Mouse (Mus musculus) megakaryocyte, embryonic 14.5 days (primary cell): Measurements from ENCODE around the gene Mast4.

Experiments used
- FLI1 ChIP-seq: IDR thresholded peaks from 2 replicates; pipeline ENCODE4 v1.6.1; 2012; ENCODE audit warnings: low read length, inconsistent platforms, mixed read lengths
- GATA1 ChIP-seq: IDR thresholded peaks from 3 replicates; pipeline ENCODE4 v1.6.1; 2012; ENCODE audit warnings: mixed read lengths, low read length, inconsistent platforms, borderline replicate concordance

- TF ChIP-seq GATA1 (no peak), FLI1 (no peak)
Measured at GRCm38 (mm10) chr13:102695121-102695905, 639.0 kb downstream of the Mast4 start.
